Mouse (Mus musculus) cerebellum, postnatal 4 days (tissue): ENCODE data around the gene Pip5k1c.

Source experiments
- DNase-seq, 2 experiments: peaks; one replicate each; pipeline ENCODE4 v3.0.0; 2022; ENCODE audit warnings: low spot score in 2 of 2, mixed read lengths in 1 of 2

Pip5k1c gene

GRCm38 (mm10) chr10:81302781-81303218 is 10.0 kb downstream of the Pip5k1c start:
- no peak for DNase-seq

GRCm38 (mm10) chr10:81303258-81303657 is 10.5 kb downstream of the Pip5k1c start:
- DNase-seq, result no peak

GRCm38 (mm10) chr10:81303761-81304160 is 11.0 kb downstream of the Pip5k1c start:
- DNase-seq, result no peak

- peak in 1 of 2 experiments; percentile 58 for DNase-seq
Measured at GRCm38 (mm10) chr10:81304597-81305238, 12.0 kb downstream of the Pip5k1c start.

GRCm38 (mm10) chr10:81305663-81306062 is 12.9 kb downstream of the Pip5k1c start:
- no peak for DNase-seq

- no peak for DNase-seq
Measured at GRCm38 (mm10) chr10:81306173-81306668, 13.5 kb downstream of the Pip5k1c start.

- no peak for DNase-seq
Measured at GRCm38 (mm10) chr10:81306837-81307682, 14.3 kb downstream of the Pip5k1c start.

- DNase-seq, result no peak
Measured at GRCm38 (mm10) chr10:81309571-81309970, 16.8 kb downstream of the Pip5k1c start.

GRCm38 (mm10) chr10:81313581-81313980 is 20.8 kb downstream of the Pip5k1c start:
- no peak for DNase-seq

GRCm38 (mm10) chr10:81314201-81314600 is 21.4 kb downstream of the Pip5k1c start:
- DNase-seq, result no peak

- no peak for DNase-seq
Measured at GRCm38 (mm10) chr10:81315587-81315986, 22.8 kb downstream of the Pip5k1c start.

GRCm38 (mm10) chr10:81316338-81317060 is 23.7 kb downstream of the Pip5k1c start:
- peak in 1 of 2 experiments; percentile 32 for DNase-seq

- no peak for DNase-seq
Measured at GRCm38 (mm10) chr10:81317273-81317672, 24.5 kb downstream of the Pip5k1c start.

GRCm38 (mm10) chr10:81318589-81319329 is 26.0 kb downstream of the Pip5k1c start:
- peak in 1 of 2 experiments; percentile 26 for DNase-seq

- peak in 1 of 2 experiments; percentile 28 for DNase-seq
Measured at GRCm38 (mm10) chr10:81319330-81319699, 26.6 kb downstream of the Pip5k1c start.

GRCm38 (mm10) chr10:81319741-81320549 is 27.2 kb downstream of the Pip5k1c start:
- peak in 1 of 2 experiments; percentile 26 for DNase-seq

- peak; percentile 93 to 99 for DNase-seq
Measured at GRCm38 (mm10) chr10:81320550-81321347, 28.0 kb downstream of the Pip5k1c start, which contains the start of gene Cactin. Gene Cactin (plus strand): TSS chr10:81321103.

- no peak for DNase-seq
Measured at GRCm38 (mm10) chr10:81321436-81321835, 28.7 kb downstream of the Pip5k1c start.

- no peak for DNase-seq
Measured at GRCm38 (mm10) chr10:81322444-81322843, 29.7 kb downstream of the Pip5k1c start.
